Comparison of ENCODE assay signal across 21 mouse cellular contexts in genomic region chr3:79901321-79901720, GRCm38 (mm10). TPM values are rescaled to one million over a fixed set of nuclear protein-coding genes. Genes with fewer than 3 reads are reported as not detected.
DNase-seq lines count a peak whose midpoint lies in the region; ATAC-seq and TF ChIP-seq lines count a peak whose summit lies in the region.
"Had no signal": no experiment of that assay in that cellular context is flagged by ENCODE, and none has a peak within 500 bp of the region (broad histone marks: within the 10 kb centered on the region; RNA-seq: fewer than 3 reads in every experiment).

No protein-coding gene starts in this region.

- H3K4me3 ChIP-seq in heart, embryonic 10.5 days, result no peak overlapping the region
- no peak overlapping the region for H3K4me3 ChIP-seq in kidney, embryonic 14.5 days (ENCODE audit: low read length)
- H3K4me3 ChIP-seq in G1E (ENCODE audit: low read depth, low read length), result peak overlapping the region; percentile 27; the same call in 1 of the 2 replicates
- H3K4me3 ChIP-seq in brown adipose tissue, adult 24 weeks (ENCODE audit: insufficient read depth, low read depth, low read length), result no peak overlapping the region
- H3K4me3 ChIP-seq: embryonic facial prominence, embryonic 15.5 days; erythroblast, embryonic 14.5 days; forebrain, embryonic 10.5 days; hindbrain, embryonic 13.5 days had no signal

- H3K9me3 ChIP-seq in heart, embryonic 10.5 days, result no peaks in the 10 kb centered on the region
- no peaks in the 10 kb centered on the region for H3K9me3 ChIP-seq in kidney, embryonic 14.5 days (ENCODE audit: control insufficient read depth, low read length)
- no peaks in the 10 kb centered on the region for H3K9me3 ChIP-seq in G1E (replicated peaks)
- H3K9me3 ChIP-seq: embryonic facial prominence, embryonic 15.5 days; forebrain, embryonic 10.5 days; hindbrain, embryonic 13.5 days had no signal

- ATAC-seq in kidney, embryonic 14.5 days (ENCODE audit: low FRiP score, low TSS enrichment), result peak; percentile 39; the same call in 1 of the 2 replicates
- ATAC-seq in G1E (ENCODE audit: extremely low read depth, insufficient number of reproducible peaks, low FRiP score, poor library complexity, severe bottlenecking), result peak; percentile 88
- ATAC-seq: forebrain, embryonic 14.5 days; hindbrain, postnatal 0 days had no signal

- WGBS in heart, embryonic 10.5 days, result 85% methylated on average over 6 of the region's 6 CpGs
- WGBS in kidney, embryonic 14.5 days, result 93% methylated on average over 6 of the region's 6 CpGs

- no peaks in the 10 kb centered on the region for H3K27me3 ChIP-seq in heart, embryonic 10.5 days (ENCODE audit: insufficient read depth, poor library complexity, severe bottlenecking)
- no peaks in the 10 kb centered on the region for H3K27me3 ChIP-seq in kidney, embryonic 14.5 days (ENCODE audit: control insufficient read depth, insufficient read depth, low read length)
- no peaks in the 10 kb centered on the region for H3K27me3 ChIP-seq in G1E (ENCODE audit: insufficient read depth, low read length)
- H3K27me3 ChIP-seq: embryonic facial prominence, embryonic 15.5 days; hindbrain, embryonic 13.5 days had no signal

- H3K4me1 ChIP-seq in heart, embryonic 10.5 days, result peaks cover 7% of the 10 kb centered on the region; the same call in 1 of the 2 replicates
- no peaks in the 10 kb centered on the region; the same call in 1 of the 2 replicates for H3K4me1 ChIP-seq in kidney, embryonic 14.5 days (ENCODE audit: control insufficient read depth, insufficient read depth, low read length)
- H3K4me1 ChIP-seq in G1E (ENCODE audit: insufficient read depth, low read depth, low read length), result peaks cover 67% of the 10 kb centered on the region
- H3K4me1 ChIP-seq in brown adipose tissue, adult 24 weeks (ENCODE audit: control insufficient read depth, insufficient read depth, insufficient read length, low read length), result peaks cover 20% of the 10 kb centered on the region; the same call in 1 of the 2 replicates

- H3K9ac ChIP-seq in kidney, embryonic 14.5 days (ENCODE audit: low read depth, low read length), result no peak overlapping the region
- H3K9ac ChIP-seq: embryonic facial prominence, embryonic 15.5 days; hindbrain, embryonic 13.5 days had no signal

- peak; percentile 85 for DNase-seq in heart, adult 11 months
- no peak for DNase-seq in heart, embryonic 10.5 days (ENCODE audit: low spot score)
- no peak for DNase-seq in kidney, postnatal 10 days
- no peak for DNase-seq in G1E (ENCODE audit: low spot score)
- DNase-seq in yolk sac, embryonic 10.5 days (ENCODE audit: low spot score), result no peak
- DNase-seq in spleen, postnatal 4 days (ENCODE audit: low spot score in 2 of 2), result no peak
- DNase-seq: adrenal gland, adult 8-10 months; adrenal gland, postnatal 36 days; cerebellum, adult 11 months; cerebellum, adult 8-10 months; cerebellum, postnatal 14 days; embryo, embryonic 11 days; heart, postnatal 10 days had no signal

- no peak for TF ChIP-seq CTCF in G1E (IDR thresholded peaks at IDR 0.05; ENCODE audit: low read depth, low read length)

- no peak overlapping the region for H3K27ac ChIP-seq in heart, embryonic 10.5 days
- H3K27ac ChIP-seq in kidney, embryonic 14.5 days (ENCODE audit: low read depth, low read length), result no peak overlapping the region
- H3K27ac ChIP-seq in brown adipose tissue, adult 24 weeks (replicated peaks; ENCODE audit: low read depth, low read length), result 0 out of 2 replicates have a peak overlapping the region, but pooled peaks have one; percentile 9
- H3K27ac ChIP-seq: embryonic facial prominence, embryonic 15.5 days; forebrain, embryonic 10.5 days; hindbrain, embryonic 13.5 days; hindbrain, postnatal 0 days had no signal

- no peak overlapping the region for H3K4me2 ChIP-seq in kidney, embryonic 14.5 days (replicated peaks; ENCODE audit: low read depth, low read length)
- H3K4me2 ChIP-seq: embryonic facial prominence, embryonic 15.5 days; hindbrain, embryonic 13.5 days had no signal

- H3K36me3 ChIP-seq in heart, embryonic 10.5 days, result peaks cover 4% of the 10 kb centered on the region; the same call in 1 of the 2 replicates
- H3K36me3 ChIP-seq in kidney, embryonic 14.5 days (ENCODE audit: control insufficient read depth, insufficient read depth, low read length), result no peaks in the 10 kb centered on the region
- peaks cover 61% of the 10 kb centered on the region for H3K36me3 ChIP-seq in G1E (replicated peaks)
- H3K36me3 ChIP-seq: embryonic facial prominence, embryonic 15.5 days; forebrain, embryonic 10.5 days; hindbrain, embryonic 13.5 days had no signal

RNA-seq across cellular contexts. Expression of gene Fam198b, which starts 17.0 kb away (rescaled TPM):
- polyA plus RNA-seq in heart, embryonic 10.5 days (2016; fragmentation: Nextera tagmentation; extraction: Ambion mirVana), result 30.6 and 44.7 TPM in 2 replicates
- polyA plus RNA-seq in kidney, embryonic 14.5 days (2014; fragmentation: Nextera tagmentation; extraction: Ambion mirVana), result 8.3 and 10.7 TPM in 2 replicates
- total RNA-seq in G1E (2014; fragmentation: Nextera tagmentation) (102 and 117 TPM in 2 replicates), G1E (2017) (182 and 207 TPM in 2 replicates)
- polyA plus RNA-seq in G1E (2012), result 3.2 and 3.6 TPM in 2 replicates
- 6.2 and 7.6 TPM in 2 replicates for polyA plus RNA-seq in brown adipose tissue, adult 24 weeks (2012; ENCODE audit: insufficient read depth, insufficient read length, missing spikeins)

RNA-seq across cellular contexts. Expression of gene Tmem144, which starts 48.7 kb away (rescaled TPM):
- 7.9 and 11.4 TPM in 2 replicates for polyA plus RNA-seq in heart, embryonic 10.5 days (2016; fragmentation: Nextera tagmentation; extraction: Ambion mirVana)
- 4.7 and 5.4 TPM in 2 replicates for polyA plus RNA-seq in kidney, embryonic 14.5 days (2014; fragmentation: Nextera tagmentation; extraction: Ambion mirVana)
- 10.5 and 12.6 TPM in 2 replicates for total RNA-seq in G1E (2014; fragmentation: Nextera tagmentation)
- 34.7 and 42.9 TPM in 2 replicates for total RNA-seq in G1E (2017)
- 0.21 and 0.63 TPM in 2 replicates for polyA plus RNA-seq in G1E (2012)
- polyA plus RNA-seq in brown adipose tissue, adult 24 weeks (2012; ENCODE audit: insufficient read depth, insufficient read length, missing spikeins), result 0.38 TPM in 1 of 2 replicates, not detected in the other
- polyA plus RNA-seq: erythroblast, embryonic 14.5 days had no signal
